Mouse (Mus musculus) lung, adult 2 months (tissue): ENCODE data around the gene Camkk2.

Experiments
- CTCF ChIP-seq: fragments of 200-500 bp; IDR thresholded peaks from 2 replicates; pipeline ENCODE4 v1.5.1; 2011; ENCODE audit warnings: mild to moderate bottlenecking, low read length, control low read depth; ENCODE audit not compliant: insufficient read depth
- POLR2A ChIP-seq: fragments of 200-500 bp; IDR thresholded peaks from 2 replicates; pipeline ENCODE4 v1.6.1; 2011; ENCODE audit warnings: low read depth, mild to moderate bottlenecking, control low read depth, low read length, borderline replicate concordance; ENCODE audit errors: extremely low read depth

- TF ChIP-seq POLR2A (no peak), CTCF (no peak)
Measured at GRCm38 (mm10) chr5:122821524-122821885, 42.3 kb upstream of the Camkk2 start.
